In the genomic region with DNA sequence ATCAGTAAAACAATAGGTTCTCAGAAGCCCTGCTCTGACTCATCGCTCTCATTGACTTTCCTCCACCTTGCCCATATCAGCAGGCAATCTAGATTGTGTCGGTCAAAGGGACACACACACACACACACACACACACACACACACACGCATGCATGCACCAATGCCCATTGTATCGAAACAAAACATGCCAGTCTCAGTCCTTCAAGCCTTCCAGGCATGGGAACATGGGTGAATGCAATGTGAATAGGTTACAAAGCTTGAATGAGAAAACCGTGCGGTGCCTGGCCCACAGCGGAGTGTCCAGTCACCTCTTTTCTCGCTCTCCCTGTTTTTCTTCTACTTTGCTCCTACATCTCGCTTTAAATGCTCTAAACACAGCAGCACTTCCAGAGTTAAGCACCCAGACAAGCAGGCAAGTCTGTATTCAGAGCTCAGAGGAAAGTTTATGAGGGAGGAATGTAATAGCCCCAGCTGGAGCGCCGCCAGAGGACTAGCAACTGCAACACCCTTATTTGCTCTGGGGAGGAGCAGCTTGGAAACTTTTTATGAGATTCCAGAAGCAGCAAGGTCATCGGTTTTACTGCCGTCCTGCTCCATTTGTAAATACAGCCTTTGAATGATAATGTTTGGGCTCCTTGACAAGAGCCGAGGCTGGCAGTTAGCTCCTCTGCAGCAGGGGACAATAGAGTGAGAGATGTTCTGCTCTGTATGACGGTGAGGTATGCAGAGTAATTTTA, we compare ENCODE assay signal across 8 mouse cellular contexts.
DNase-seq lines count a peak whose midpoint lies in the region; ATAC-seq and TF ChIP-seq lines count a peak whose summit lies in the region.

No protein-coding gene starts in this region.

- TF ChIP-seq CTCF in thymus, adult 2 months (IDR thresholded peaks at IDR 0.05; ENCODE audit: borderline replicate concordance, control insufficient read depth, extremely low read depth, insufficient read depth, low read length, poor library complexity): no peak

- peak; percentile 67 for ATAC-seq in forebrain, embryonic 11.5 days (replicated peaks; ENCODE audit: low FRiP score)
- peak; percentile 70 for ATAC-seq in midbrain, embryonic 12.5 days (ENCODE audit: low FRiP score, low read depth)

- no peak overlapping the region for H3K4me2 ChIP-seq in forebrain, embryonic 11.5 days (ENCODE audit: low read depth, low read length, severe bottlenecking)
- H3K4me2 ChIP-seq in midbrain, embryonic 12.5 days (replicated peaks): peak overlapping the region; percentile 38

- peak; percentile 87 for DNase-seq in adrenal gland, postnatal 10 days
- no peak for DNase-seq in forebrain, embryonic 11.5 days (ENCODE audit: low spot score)
- DNase-seq in heart, postnatal 14 days: peak; percentile 74 to 82
- DNase-seq in kidney, postnatal 36 days: peak; percentile 95 to 96
- DNase-seq in urinary bladder, adult 18-20 months (ENCODE audit: low spot score in 2 of 2): peak; percentile 83 to 89
- no peak for DNase-seq in B cell, adult 2 months
- no peak for DNase-seq in thymus, adult 2 months

- no peaks in the 10 kb centered on the region for H3K36me3 ChIP-seq in forebrain, embryonic 11.5 days (ENCODE audit: control insufficient read depth, insufficient read depth, low read length)
- H3K36me3 ChIP-seq in midbrain, embryonic 12.5 days: no peaks in the 10 kb centered on the region
- H3K36me3 ChIP-seq in thymus, adult 2 months (ENCODE audit: control insufficient read depth, insufficient read depth, low read length): no peaks in the 10 kb centered on the region

- H3K4me1 ChIP-seq in forebrain, embryonic 11.5 days (replicated peaks; ENCODE audit: control insufficient read depth, insufficient read depth, low read length): peaks cover 2% of the 10 kb centered on the region; the same call in 1 of the 2 replicates
- peaks cover 18% of the 10 kb centered on the region for H3K4me1 ChIP-seq in midbrain, embryonic 12.5 days
- no peaks in the 10 kb centered on the region for H3K4me1 ChIP-seq in thymus, adult 2 months (replicated peaks; ENCODE audit: control insufficient read depth, insufficient read depth, low read length)

- intact Hi-C loops in heart, postnatal 14 days (cut with DNase I): no loop called here

- no peak overlapping the region for H3K9ac ChIP-seq in forebrain, embryonic 11.5 days (ENCODE audit: low read length)
- H3K9ac ChIP-seq in midbrain, embryonic 12.5 days (replicated peaks): no peak overlapping the region

- H3K27me3 ChIP-seq in forebrain, embryonic 11.5 days (ENCODE audit: control insufficient read depth, insufficient read depth, low read length): no peaks in the 10 kb centered on the region
- H3K27me3 ChIP-seq in midbrain, embryonic 12.5 days: no peaks in the 10 kb centered on the region
- no peaks in the 10 kb centered on the region for H3K27me3 ChIP-seq in thymus, adult 2 months (ENCODE audit: control insufficient read depth, insufficient read depth, low read length)

- no peaks in the 10 kb centered on the region for H3K9me3 ChIP-seq in forebrain, embryonic 11.5 days (ENCODE audit: control insufficient read depth, low read length)
- no peaks in the 10 kb centered on the region for H3K9me3 ChIP-seq in midbrain, embryonic 12.5 days

- no peak for TF ChIP-seq POLR2A in thymus, adult 2 months (IDR thresholded peaks at IDR 0.05; ENCODE audit: control insufficient read depth, extremely low read depth, insufficient read depth, low read length, poor library complexity)

- H3K27ac ChIP-seq in forebrain, embryonic 11.5 days (ENCODE audit: low read depth, low read length): no peak overlapping the region
- H3K27ac ChIP-seq in midbrain, embryonic 12.5 days (replicated peaks): peak overlapping the region; percentile 63
- H3K27ac ChIP-seq in thymus, adult 2 months (ENCODE audit: control insufficient read depth, insufficient read depth, low read length): no peak overlapping the region

- H3K4me3 ChIP-seq in forebrain, embryonic 11.5 days (ENCODE audit: low read depth, low read length): no peak overlapping the region
- no peak overlapping the region for H3K4me3 ChIP-seq in midbrain, embryonic 12.5 days
- H3K4me3 ChIP-seq in thymus, adult 2 months (ENCODE audit: control insufficient read depth, insufficient read depth, low read length): no peak overlapping the region

- WGBS in forebrain, embryonic 11.5 days: 24% methylated on average over 15 of the region's 15 CpGs
- 21% methylated on average over 15 of the region's 15 CpGs for WGBS in midbrain, embryonic 12.5 days
- 37% methylated on average over 15 of the region's 15 CpGs for WGBS in thymus, adult 2 months

Comparison
In these comparisons a context has a peak if more than half of its experiments do, and no peak if none do; other contexts are left out.
1. DNase-seq: peak in adrenal gland, postnatal 10 days (single experiment), heart, postnatal 14 days (2 of 2), kidney, postnatal 36 days (2 of 2) and urinary bladder, adult 18-20 months (2 of 2); none in forebrain, embryonic 11.5 days (single experiment), B cell, adult 2 months (0 of 2) and thymus, adult 2 months (single experiment).